Mouse (Mus musculus) neural tube, embryonic 14.5 days (tissue): ENCODE measurements around the gene Mob3a. TPM values are rescaled to one million over a fixed set of nuclear protein-coding genes. Genes with fewer than 3 reads are reported as not detected.
A peak's percentile ranks its signal among the peaks of the same experiment; 100 is the strongest.

Experiments used
- ATAC-seq: fragments of 200-750 bp; cut with Nextera tagmentation; 2 replicates; pipeline ENCODE4 v1.8.0; 2017; ENCODE audit warnings: low read depth, mild to moderate bottlenecking, moderate TSS enrichment, moderate library complexity
- H3K27ac ChIP-seq: fragments of 300-500 bp; sonication (generic); 2 replicates; pipeline ENCODE4 v1.5.1; 2014; ENCODE audit warnings: low read depth, mild to moderate bottlenecking, control low read depth, low read length, moderate library complexity, mixed read lengths
- H3K27me3 ChIP-seq: fragments of 300-500 bp; sonication (generic); 2 replicates; pipeline ENCODE4 v1.6.1; 2014; ENCODE audit warnings: low read length; ENCODE audit not compliant: control insufficient read depth, insufficient read depth
- H3K36me3 ChIP-seq: fragments of 300-500 bp; sonication (generic); 2 replicates; pipeline ENCODE4 v1.6.1; 2014; ENCODE audit warnings: low read length, mixed read lengths; ENCODE audit not compliant: control insufficient read depth, insufficient read depth
- H3K4me1 ChIP-seq: fragments of 300-500 bp; sonication (generic); 2 replicates; pipeline ENCODE4 v1.6.1; 2014; ENCODE audit warnings: low read length; ENCODE audit not compliant: control insufficient read depth, insufficient read depth
- H3K4me2 ChIP-seq: fragments of 300-500 bp; sonication (generic); 2 replicates; pipeline ENCODE4 v1.6.1; 2014; ENCODE audit warnings: mild to moderate bottlenecking, low read depth, low read length, control low read depth
- H3K4me3 ChIP-seq: fragments of 300-500 bp; sonication (generic); 2 replicates; pipeline ENCODE4 v1.5.1; 2014; ENCODE audit warnings: low read depth, low read length, control low read depth, mixed read lengths
- H3K9ac ChIP-seq: fragments of 300-500 bp; sonication (generic); replicated peaks from 2 replicates; pipeline ENCODE4 v1.6.1; 2014; ENCODE audit warnings: low read depth, mild to moderate bottlenecking, control low read depth, low read length, mixed read lengths
- H3K9me3 ChIP-seq: fragments of 300-500 bp; sonication (generic); 2 replicates; pipeline ENCODE4 v1.6.1; 2016; ENCODE audit warnings: low read length; ENCODE audit not compliant: control insufficient read depth
- WGBS: fragments of 180-500 bp; shearing (Covaris S2); extraction: QIAGEN DNeasy Blood & Tissue Kit; methylation state at CpG from one replicate; pipeline ENCODE4 v1.1.7; 2014; 5-methylcytosine and 5-hydroxymethylcytosine counted together
- polyA plus RNA-seq: library from polyadenylated mRNA; unstranded; fragments of >200 nt; fragmentation: Nextera tagmentation; extraction: Ambion mirVana; gene quantifications from 2 replicates; pipeline ENCODE4 v1.2.1, GENCODE M21; 2014

Mob3a gene
- polyA plus RNA-seq: 42.0 and 48.6 TPM in 2 replicates

GRCm38 (mm10) chr10:80701721-80702535 lies at the start of gene Mob3a, which contains the start of gene Izumo4:
Mob3a (minus strand) TSS chr10:80701977.
Izumo4 (plus strand) TSS chr10:80702184.
- Histone ChIP-seq H3K4me2 (peak within 1 kb of the TSS; percentile 63), H3K36me3 (peaks cover 10% of the 10 kb centered on the region; the same call in 1 of the 2 replicates), H3K27ac (peak within 1 kb of the TSS; percentile 83), H3K4me3 (peak within 1 kb of the TSS; percentile 54), H3K4me1 (peaks cover 19% of the 10 kb centered on the region), H3K27me3 (no peaks in the 10 kb centered on the region), H3K9ac (peak within 1 kb of the TSS; percentile 58), H3K9me3 (no peaks in the 10 kb centered on the region)
- peak; percentile 95 for ATAC-seq
- under 1% methylated on average over 55 of the region's 59 CpGs for WGBS

GRCm38 (mm10) chr10:80751188-80751832 lies 49.5 kb upstream of the Mob3a start:
- Histone ChIP-seq H3K9me3 (no peaks in the 10 kb centered on the region), H3K4me3 (no peak overlapping the region), H3K36me3 (no peaks in the 10 kb centered on the region), H3K4me1 (peaks cover 8% of the 10 kb centered on the region), H3K9ac (0 out of 2 replicates have a peak overlapping the region, but pooled peaks have one; percentile 21), H3K27me3 (no peaks in the 10 kb centered on the region), H3K27ac (no peak overlapping the region), H3K4me2 (peak overlapping the region; percentile 29; the same call in 1 of the 2 replicates)
- WGBS: 17% methylated on average over 16 of the region's 16 CpGs
- ATAC-seq: no peak

GRCm38 (mm10) chr10:80748609-80749008 lies 46.8 kb upstream of the Mob3a start:
- Histone ChIP-seq H3K4me3 (no peak overlapping the region), H3K36me3 (no peaks in the 10 kb centered on the region), H3K4me2 (no peak overlapping the region), H3K9me3 (no peaks in the 10 kb centered on the region), H3K9ac (no peak overlapping the region), H3K27ac (no peak overlapping the region), H3K27me3 (no peaks in the 10 kb centered on the region), H3K4me1 (no peaks in the 10 kb centered on the region)
- WGBS: 16% methylated on average over 6 of the region's 6 CpGs
- no peak for ATAC-seq

- Histone ChIP-seq H3K27ac (no peak overlapping the region), H3K27me3 (no peaks in the 10 kb centered on the region), H3K4me3 (no peak overlapping the region), H3K9ac (no peak overlapping the region), H3K36me3 (no peaks in the 10 kb centered on the region), H3K9me3 (no peaks in the 10 kb centered on the region), H3K4me2 (no peak overlapping the region), H3K4me1 (0 out of 2 replicates have a peak, but pooled peaks cover 3% of the 10 kb centered on the region)
- no peak for ATAC-seq
- WGBS: 19% methylated on average over 3 of the region's 3 CpGs
Observed at GRCm38 (mm10) chr10:80747410-80747809, 45.6 kb upstream of the Mob3a start.

GRCm38 (mm10) chr10:80744262-80744661 lies 42.5 kb upstream of the Mob3a start:
- Histone ChIP-seq H3K9me3 (no peaks in the 10 kb centered on the region), H3K27me3 (no peaks in the 10 kb centered on the region), H3K4me1 (peaks cover 23% of the 10 kb centered on the region), H3K9ac (no peak overlapping the region), H3K27ac (no peak overlapping the region), H3K36me3 (no peaks in the 10 kb centered on the region), H3K4me2 (no peak overlapping the region), H3K4me3 (no peak overlapping the region)
- 42% methylated on average over 5 of the region's 5 CpGs for WGBS
- ATAC-seq: no peak

- ATAC-seq: peak; percentile 99
- Histone ChIP-seq H3K4me1 (peaks cover 25% of the 10 kb centered on the region), H3K4me2 (peak within 1 kb of the TSS; percentile 99), H3K27me3 (no peaks in the 10 kb centered on the region), H3K4me3 (peak within 1 kb of the TSS; percentile 81), H3K9ac (peak within 1 kb of the TSS; percentile 90), H3K27ac (peak within 1 kb of the TSS; percentile 79), H3K36me3 (no peaks in the 10 kb centered on the region), H3K9me3 (no peaks in the 10 kb centered on the region)
- WGBS: 2% methylated on average over 25 of the region's 25 CpGs
Observed at GRCm38 (mm10) chr10:80742180-80742978, 40.6 kb upstream of the Mob3a start, which contains the start of gene Ap3d1. Ap3d1 (minus strand) TSS chr10:80742264.

GRCm38 (mm10) chr10:80741634-80742179 lies 39.9 kb upstream of the Mob3a start:
- under 1% methylated on average over 35 of the region's 46 CpGs for WGBS
- Histone ChIP-seq H3K9me3 (no peaks in the 10 kb centered on the region), H3K27ac (peak overlapping the region; percentile 71), H3K4me3 (peak overlapping the region; percentile 81), H3K36me3 (no peaks in the 10 kb centered on the region), H3K27me3 (no peaks in the 10 kb centered on the region), H3K4me2 (peak overlapping the region; percentile 99), H3K4me1 (peaks cover 25% of the 10 kb centered on the region), H3K9ac (peak overlapping the region; percentile 90)
- ATAC-seq: no peak; the same call in none of the 2 replicates

- Histone ChIP-seq H3K4me1 (peaks cover 25% of the 10 kb centered on the region), H3K4me2 (peak overlapping the region; percentile 99), H3K27me3 (no peaks in the 10 kb centered on the region), H3K9ac (peak overlapping the region; percentile 90), H3K9me3 (no peaks in the 10 kb centered on the region), H3K27ac (no peak overlapping the region; the same call in 1 of the 2 replicates), H3K36me3 (no peaks in the 10 kb centered on the region), H3K4me3 (peak overlapping the region; percentile 81)
- ATAC-seq: no peak
- 33% methylated on average over 5 of the region's 5 CpGs for WGBS
Observed at GRCm38 (mm10) chr10:80741146-80741545, 39.4 kb upstream of the Mob3a start.
